In the genomic region with DNA sequence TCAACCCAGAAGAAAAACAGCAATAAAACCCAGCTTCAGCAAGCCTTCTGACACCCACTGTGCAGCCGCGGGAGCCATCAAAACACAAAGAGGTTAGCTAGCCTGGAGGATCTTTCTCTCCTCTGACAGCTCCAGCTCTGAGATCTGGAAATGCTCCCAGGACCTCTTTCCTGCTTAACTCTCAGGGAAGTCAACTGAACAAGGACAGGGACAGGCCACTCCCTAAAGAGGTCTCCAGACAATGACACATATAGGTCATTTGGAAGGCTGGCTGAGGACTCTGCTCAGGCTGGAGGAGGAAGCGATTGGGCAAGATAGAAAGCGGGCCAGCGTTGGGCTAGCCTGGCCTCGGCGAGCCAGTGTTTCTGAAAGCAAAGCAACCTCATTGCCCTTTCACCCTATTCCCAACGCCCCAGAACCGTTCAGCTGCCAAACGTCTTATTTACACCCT, we compare ENCODE assay signal across 9 mouse cellular contexts. TPM values are rescaled to one million over a fixed set of nuclear protein-coding genes. Genes with fewer than 3 reads are reported as not detected.
DNase-seq lines count a peak whose midpoint lies in the region; ATAC-seq and TF ChIP-seq lines count a peak whose summit lies in the region.
"Had no signal": no experiment of that assay in that cellular context is flagged by ENCODE, and none has a peak within 500 bp of the region (broad histone marks: within the 10 kb centered on the region; RNA-seq: fewer than 3 reads in every experiment).

No protein-coding gene starts in this region.

- peak; percentile 25; the same call in 1 of the 2 replicates for ATAC-seq in intestine, embryonic 16.5 days

- no peak for TF ChIP-seq CTCF in layer of hippocampus, adult 2 months (conservative IDR thresholded peaks at IDR 0.05)
- no peak for TF ChIP-seq CTCF in lung, adult 2 months (IDR thresholded peaks at IDR 0.05; ENCODE audit: insufficient read depth, low read length)

- no peak overlapping the region for H3K4me3 ChIP-seq in layer of hippocampus, adult 2 months
- H3K4me3 ChIP-seq in intestine, embryonic 16.5 days (ENCODE audit: low read length), result no peak overlapping the region
- no peak overlapping the region for H3K4me3 ChIP-seq in lung, adult 2 months (replicated peaks; ENCODE audit: extremely low read depth, low read depth, low read length)

- no peaks in the 10 kb centered on the region for H3K36me3 ChIP-seq in intestine, embryonic 16.5 days (ENCODE audit: control insufficient read depth, insufficient read depth, low read length)
- H3K36me3 ChIP-seq: embryonic facial prominence, embryonic 15.5 days had no signal

- H3K9ac ChIP-seq in intestine, embryonic 16.5 days (ENCODE audit: low read depth, low read length), result no peak overlapping the region
- H3K9ac ChIP-seq: embryonic facial prominence, embryonic 15.5 days had no signal

- H3K9me3 ChIP-seq in intestine, embryonic 16.5 days (ENCODE audit: control insufficient read depth, low read length), result no peaks in the 10 kb centered on the region
- H3K9me3 ChIP-seq: embryonic facial prominence, embryonic 15.5 days had no signal

- no peaks in the 10 kb centered on the region for H3K27me3 ChIP-seq in intestine, embryonic 16.5 days (replicated peaks; ENCODE audit: control insufficient read depth, insufficient read depth, low read length)
- H3K27me3 ChIP-seq: embryonic facial prominence, embryonic 15.5 days had no signal

- H3K4me2 ChIP-seq in intestine, embryonic 16.5 days (ENCODE audit: low read depth, low read length), result no peak overlapping the region

- H3K4me1 ChIP-seq in intestine, embryonic 16.5 days (ENCODE audit: control insufficient read depth, insufficient read depth, low read length), result peaks cover 5% of the 10 kb centered on the region; the same call in 1 of the 2 replicates
- peaks cover 4% of the 10 kb centered on the region for H3K4me1 ChIP-seq in lung, adult 2 months (ENCODE audit: control insufficient read depth, insufficient read depth, low read length)

- TF ChIP-seq POLR2A in lung, adult 2 months (IDR thresholded peaks at IDR 0.05; ENCODE audit: borderline replicate concordance, extremely low read depth, low read depth, low read length), result no peak

- no peak for DNase-seq in layer of hippocampus, adult 2 months (ENCODE audit: low spot score in 2 of 2)
- no peak for DNase-seq in layer of hippocampus, postnatal 10 days (ENCODE audit: low spot score in 2 of 2)
- peak; percentile 84 to 93 for DNase-seq in heart, adult 18-20 months
- peak; percentile 19 for DNase-seq in lung, adult 2 months
- peak; percentile 45 for DNase-seq in retina, postnatal 1 day
- no peak for DNase-seq in cerebellum, adult 18-20 months
- DNase-seq in embryo, embryonic 9.5 days (ENCODE audit: extremely low spot score), result no peak

- H3K27ac ChIP-seq in layer of hippocampus, adult 2 months, result 0 out of 2 replicates have a peak overlapping the region, but pooled peaks have one; percentile 32
- no peak overlapping the region for H3K27ac ChIP-seq in intestine, embryonic 16.5 days (ENCODE audit: low read length)
- H3K27ac ChIP-seq: embryonic facial prominence, embryonic 15.5 days had no signal

- WGBS in intestine, embryonic 16.5 days, result 53% methylated on average over 10 of the region's 10 CpGs
- 41% methylated on average over 10 of the region's 10 CpGs for WGBS in lung, adult 2 months

RNA-seq across cellular contexts. Expression of gene Hdhd5, which starts 8.7 kb away (rescaled TPM):
- 10 to 100 TPM; 32.3 to 40.2 TPM for total RNA-seq in layer of hippocampus, adult 2 months (2021)
- total RNA-seq in layer of hippocampus, postnatal 10 days (2021), result 10 to 100 TPM; 34.3 to 37.2 TPM
- 10 to 100 TPM; 18.7 to 21.8 TPM for total RNA-seq in heart, adult 18-20 months (2021)
- 14.0 and 15.8 TPM in 2 replicates for polyA plus RNA-seq in intestine, embryonic 16.5 days (2015; fragmentation: Nextera tagmentation; extraction: Ambion mirVana)
- polyA plus RNA-seq in lung, adult 2 months (2012; rRNA removed), result 17.0 and 17.7 TPM in 2 replicates

RNA-seq across cellular contexts. Expression of gene Tmem121b, which starts 46.2 kb away (rescaled TPM):
- 10 to 100 TPM; 38.2 to 38.6 TPM for total RNA-seq in layer of hippocampus, adult 2 months (2021)
- total RNA-seq in layer of hippocampus, postnatal 10 days (2021), result 10 to 100 TPM; 38.2 to 42.5 TPM
- not detected for total RNA-seq in heart, adult 18-20 months (2021)
- 0.06 TPM in 2 replicates for polyA plus RNA-seq in intestine, embryonic 16.5 days (2015; fragmentation: Nextera tagmentation; extraction: Ambion mirVana)
- polyA plus RNA-seq in lung, adult 2 months (2012; rRNA removed), result 2.3 and 2.8 TPM in 2 replicates

Comparison
In these comparisons a context has a peak if more than half of its experiments do, and no peak if none do; other contexts are left out.
1. DNase-seq: peak in heart, adult 18-20 months (2 of 2), lung, adult 2 months (single experiment) and retina, postnatal 1 day (single experiment); none in layer of hippocampus, adult 2 months (0 of 2), layer of hippocampus, postnatal 10 days (0 of 2), cerebellum, adult 18-20 months (0 of 2) and embryo, embryonic 9.5 days (single experiment).
2. RNA of gene Tmem121b, which starts 46.2 kb away (total RNA-seq): 38.2 to 42.5 TPM in layer of hippocampus, postnatal 10 days and 38.2 to 38.6 TPM in layer of hippocampus, adult 2 months; not detected in heart, adult 18-20 months; every median in the first group is over 10 times any median in the second.